Mouse (Mus musculus) ES-E14 (cell line): ENCODE measurements at regions not wholly inside any gene's neighbourhood (a gene's known extent, or its start where the extent isn't known, plus 50 kb on each side); places are given as distances from the start of the nearest gene placed in this dataset.

ENCODE experiments used
- CHD2 ChIP-seq: IDR thresholded peaks from 2 replicates; pipeline ENCODE4 v1.6.1; 2014; ENCODE audit warnings: mild to moderate bottlenecking, low read depth, low read length, inconsistent platforms
- HCFC1 ChIP-seq: IDR thresholded peaks from 2 replicates; pipeline ENCODE4 v1.6.1; 2012; ENCODE audit warnings: low read length, inconsistent platforms, borderline replicate concordance; ENCODE audit not compliant: insufficient read depth
- ZNF384 ChIP-seq: IDR thresholded peaks from 2 replicates; pipeline ENCODE4 v1.6.1; 2012; ENCODE audit warnings: low read depth, low read length, inconsistent platforms

GRCm38 (mm10) chr17:68205545-68205944, 68.1 kb upstream of the L3mbtl4 start:
- TF ChIP-seq ZNF384 (no peak), CHD2 (no peak), HCFC1 (no peak)
